Mouse (Mus musculus) C2C12 (cell line): ENCODE results near the gene Spcs1. TPM values are rescaled to one million over a fixed set of nuclear protein-coding genes. Genes with fewer than 3 reads are reported as not detected.
A peak's percentile ranks its signal among the peaks of the same experiment; 100 is the strongest.

Source experiments
- H3K27me3 ChIP-seq: one replicate; pipeline ENCODE4 v1.6.1; 2011; ENCODE audit not compliant: control insufficient read depth, insufficient read depth, insufficient read length
- H3K36me3 ChIP-seq: one replicate; pipeline ENCODE4 v1.6.1; 2011; ENCODE audit not compliant: control insufficient read depth, insufficient read depth
- H3K4me3 ChIP-seq: one replicate; pipeline ENCODE4 v1.5.1; 2011; ENCODE audit warnings: mild to moderate bottlenecking, control low read depth; ENCODE audit not compliant: poor library complexity, insufficient read depth, severe bottlenecking
- H3K79me2 ChIP-seq: one replicate; pipeline ENCODE4 v1.6.1; 2011; ENCODE audit not compliant: control insufficient read depth, insufficient read depth
- H3K79me3 ChIP-seq: one replicate; pipeline ENCODE4 v1.6.1; 2011; ENCODE audit warnings: low read depth, control low read depth
- H3ac ChIP-seq: one replicate; pipeline ENCODE3; 2011; ENCODE audit warnings: low read depth; ENCODE audit not compliant: control insufficient read depth, insufficient read length
- CEBPB ChIP-seq: IDR thresholded peaks from one replicate; pipeline ENCODE4 v1.6.1; 2011; ENCODE audit warnings: low read depth, mild to moderate bottlenecking, control low read depth, moderate library complexity
- CTCF ChIP-seq: IDR thresholded peaks from one replicate; pipeline ENCODE4 v1.5.1; 2011; ENCODE audit not compliant: control insufficient read depth, insufficient read depth, insufficient read length
- FOSL1 ChIP-seq: IDR thresholded peaks from one replicate; pipeline ENCODE4 v1.8.0; 2011; ENCODE audit warnings: mild to moderate bottlenecking, low read length; ENCODE audit not compliant: poor library complexity, insufficient read depth, severe bottlenecking
- MAX ChIP-seq: IDR thresholded peaks from one replicate; pipeline ENCODE4 v1.6.1; 2011; ENCODE audit warnings: mild to moderate bottlenecking, control low read depth
- MYOD1 ChIP-seq: IDR thresholded peaks from one replicate; pipeline ENCODE4 v1.6.1; 2011; ENCODE audit warnings: low read depth; ENCODE audit not compliant: control insufficient read depth, insufficient read length
- MYOG ChIP-seq: IDR thresholded peaks from one replicate; pipeline ENCODE4 v1.6.1; 2011; ENCODE audit not compliant: control insufficient read depth, insufficient read length; ENCODE audit errors: extremely low read depth
- USF1 ChIP-seq: IDR thresholded peaks from one replicate; pipeline ENCODE4 v1.6.1; 2011; ENCODE audit warnings: low read depth, mild to moderate bottlenecking, control low read depth, moderate library complexity
- polyA plus RNA-seq: library from polyadenylated mRNA; unstranded; fragments of >200 nt; fragmentation: generic; extraction: Trizol; gene quantifications from one replicate; pipeline ENCODE4 v1.2.1, GENCODE M21; 2012; ENCODE audit warnings: missing spikeins

Gene Spcs1
- polyA plus RNA-seq, 1 experiment, result 218 TPM

- no peak overlapping the region for H3ac ChIP-seq
- no peaks in the 10 kb centered on the region for H3K79me2 ChIP-seq
- H3K79me3 ChIP-seq, result no peaks in the 10 kb centered on the region
- no peaks in the 10 kb centered on the region for H3K27me3 ChIP-seq
- H3K36me3 ChIP-seq, result peaks cover 20% of the 10 kb centered on the region
- H3K4me3 ChIP-seq, result no peak overlapping the region
- TF ChIP-seq CTCF (no peak), USF1 (no peak), CEBPB (no peak), FOSL1 (no peak), MYOD1 (no peak)
These were observed 27.3 kb downstream of the Spcs1 start for GRCm38 (mm10) chr14:30974204-30974603.

GRCm38 (mm10) chr14:30960366-30960765, 41.1 kb downstream of the Spcs1 start:
- Histone ChIP-seq H3K36me3 (peaks cover 4% of the 10 kb centered on the region), H3K27me3 (no peaks in the 10 kb centered on the region), H3K4me3 (no peak overlapping the region), H3K79me2 (no peaks in the 10 kb centered on the region), H3ac (no peak overlapping the region), H3K79me3 (no peaks in the 10 kb centered on the region)
- no peak for TF ChIP-seq MAX
- no peak for TF ChIP-seq CTCF
- TF ChIP-seq FOSL1, result no peak
- no peak for TF ChIP-seq MYOG
- TF ChIP-seq CEBPB, result no peak
- no peak for TF ChIP-seq USF1
- no peak for TF ChIP-seq MYOD1

GRCm38 (mm10) chr14:30959031-30959430, 42.4 kb downstream of the Spcs1 start:
- Histone ChIP-seq H3K4me3 (no peak overlapping the region), H3ac (no peak overlapping the region), H3K27me3 (no peaks in the 10 kb centered on the region), H3K79me3 (no peaks in the 10 kb centered on the region), H3K79me2 (no peaks in the 10 kb centered on the region), H3K36me3 (peaks cover 4% of the 10 kb centered on the region)
- no peak for TF ChIP-seq FOSL1
- no peak for TF ChIP-seq CEBPB
- no peak for TF ChIP-seq USF1
- TF ChIP-seq MYOD1, result no peak
- TF ChIP-seq MYOG, result no peak
- no peak for TF ChIP-seq CTCF
- no peak for TF ChIP-seq MAX

- Histone ChIP-seq H3ac (no peak overlapping the region), H3K79me3 (no peaks in the 10 kb centered on the region), H3K4me3 (no peak overlapping the region), H3K79me2 (no peaks in the 10 kb centered on the region), H3K27me3 (no peaks in the 10 kb centered on the region), H3K36me3 (peaks cover 4% of the 10 kb centered on the region)
- TF ChIP-seq USF1, result no peak
These were observed 43.0 kb downstream of the Spcs1 start for GRCm38 (mm10) chr14:30958517-30958916.

GRCm38 (mm10) chr14:30951154-30951825, 50.2 kb downstream of the Spcs1 start, which contains the start of gene Nek4:
TSS of gene Nek4 (plus strand) at chr14:30951377.
- Histone ChIP-seq H3K79me3 (no peaks in the 10 kb centered on the region), H3K4me3 (peak within 1 kb of the TSS; percentile 65), H3K36me3 (no peaks in the 10 kb centered on the region), H3K79me2 (no peaks in the 10 kb centered on the region), H3ac (peak within 1 kb of the TSS; percentile 86), H3K27me3 (no peaks in the 10 kb centered on the region)
- TF ChIP-seq MYOG (no peak), MYOD1 (no peak), USF1 (no peak), FOSL1 (no peak), MAX (peak; percentile 94), CTCF (no peak)

- Histone ChIP-seq H3ac (no peak overlapping the region), H3K4me3 (no peak overlapping the region), H3K36me3 (no peaks in the 10 kb centered on the region), H3K79me3 (no peaks in the 10 kb centered on the region), H3K27me3 (no peaks in the 10 kb centered on the region), H3K79me2 (no peaks in the 10 kb centered on the region)
- no peak for TF ChIP-seq MAX
- no peak for TF ChIP-seq FOSL1
- no peak for TF ChIP-seq USF1
- TF ChIP-seq CTCF, result no peak
- TF ChIP-seq MYOG, result no peak
- TF ChIP-seq CEBPB, result no peak
- TF ChIP-seq MYOD1, result no peak
These were observed 51.5 kb downstream of the Spcs1 start for GRCm38 (mm10) chr14:30949986-30950385.

Other genes starting within 250 kb of the Spcs1 start
- 15.7 TPM for gene Tmem110, start 176.1 kb downstream of the Spcs1 start, polyA plus RNA-seq
- 10.3 TPM for gene Mustn1, start 122.5 kb downstream of the Spcs1 start, polyA plus RNA-seq
- gene Itih4, start 115.2 kb downstream of the Spcs1 start, polyA plus RNA-seq, result 0.11 TPM
- 0.01 TPM for gene Itih3, start 77.9 kb downstream of the Spcs1 start, polyA plus RNA-seq
- not detected for gene Itih1, start 58.4 kb downstream of the Spcs1 start, polyA plus RNA-seq
- gene Nek4, start 50.3 kb downstream of the Spcs1 start, polyA plus RNA-seq, result 4.2 TPM
- 13.4 TPM for gene Glt8d1, start 272 bp downstream of the Spcs1 start, polyA plus RNA-seq
- gene Pbrm1, start 17.5 kb upstream of the Spcs1 start, polyA plus RNA-seq, result 14.3 TPM
- 56.7 TPM for gene Gnl3, start 17.5 kb upstream of the Spcs1 start, polyA plus RNA-seq
- gene Smim4, start 127.3 kb upstream of the Spcs1 start, polyA plus RNA-seq, result 70.5 TPM
- 322 TPM for gene Nt5dc2, start 129.4 kb upstream of the Spcs1 start, polyA plus RNA-seq
- 0.25 TPM for gene Stab1, start 167.0 kb upstream of the Spcs1 start, polyA plus RNA-seq
- 21.0 TPM for gene Tnnc1, start 206.6 kb upstream of the Spcs1 start, polyA plus RNA-seq
- gene Nisch, start 215.3 kb upstream of the Spcs1 start, polyA plus RNA-seq, result 160 TPM
- 0.14 TPM for gene Sema3g, start 216.2 kb upstream of the Spcs1 start, polyA plus RNA-seq
- 4.5 TPM for gene Phf7, start 249.6 kb upstream of the Spcs1 start, polyA plus RNA-seq
- 42.0 TPM for gene Bap1, start 249.8 kb upstream of the Spcs1 start, polyA plus RNA-seq